Mouse (Mus musculus): ENCODE results near the gene Gm20518.

GRCm38 (mm10) chr16:17813173-17813572 is 78.3 kb downstream of the Gm20518 start:
- TF ChIP-seq CTCF (IDR thresholded peaks at IDR 0.05; ENCODE audit: low read depth) (no peak), EP300 (IDR thresholded peaks at IDR 0.05; ENCODE audit: low read depth) (no peak)

Data from liver, embryonic 14.5 days (tissue).